Mouse (Mus musculus): ENCODE results near the gene Stat3. TPM values are rescaled to one million over a fixed set of nuclear protein-coding genes. Genes with fewer than 3 reads are reported as not detected.

Gene Stat3
- total and polyA plus RNA-seq, 3 experiments, result 35.9 to 69.2 (median 51.1) TPM

DNA sequence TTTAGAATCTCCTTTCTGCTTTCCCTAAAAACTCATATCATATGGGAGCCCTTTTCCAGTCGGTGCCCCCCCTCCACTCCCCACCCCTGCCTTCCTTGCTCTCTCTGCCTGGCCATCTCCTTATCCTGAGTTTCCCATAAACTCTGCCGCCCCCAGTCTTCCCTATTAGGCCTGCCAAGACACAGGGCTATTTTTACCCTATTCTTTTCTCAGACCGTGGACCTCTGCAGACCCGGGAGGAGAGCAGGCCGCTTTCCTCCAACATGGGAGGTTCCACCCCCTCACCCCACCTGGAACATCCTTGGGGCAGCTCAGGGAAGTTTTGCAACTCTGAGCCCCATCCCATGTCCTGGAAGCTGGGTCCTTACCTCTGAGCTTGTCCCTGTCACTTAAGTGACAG is 28.0 kb upstream of the Stat3 start:
- dilution Hi-C loops (cut with MboI; ENCODE audit: extremely low pct_ligation_motif_present, extremely low pct_unique_long_range_greater_than_20kb, low sequenced_read_pairs), result no loop called here
- H3K9ac ChIP-seq (ENCODE audit: insufficient read depth, low read depth), result no peak overlapping the region
- no peak overlapping the region for H3K4me2 ChIP-seq (ENCODE audit: insufficient read depth, low read depth, poor library complexity, severe bottlenecking)
- no peaks in the 10 kb centered on the region for H3K36me3 ChIP-seq (replicated peaks in 1 of 2; ENCODE audit: control insufficient read depth in 1 of 2, insufficient read depth in 1 of 2, low read length in 1 of 2)
- H3K4me3 ChIP-seq (replicated peaks in 1 of 3; ENCODE audit: low read depth in 2 of 3, low read length in 2 of 3, poor library complexity in 1 of 3), result no peak overlapping the region
- H3K9me3 ChIP-seq (replicated peaks; ENCODE audit: low read length), result peaks cover 10% of the 10 kb centered on the region
- no peaks in the 10 kb centered on the region for H3K79me2 ChIP-seq (replicated peaks; ENCODE audit: control insufficient read depth, extremely low read depth, insufficient read depth, poor library complexity, severe bottlenecking)
- in situ Hi-C loops (cut with MboI; ENCODE audit: low pct_ligation_motif_present, low pct_unique_long_range_greater_than_20kb, low sequenced_read_pairs), result no loop called here
- no peak overlapping the region for H3K27ac ChIP-seq (ENCODE audit: insufficient read depth, low read depth)
- peaks cover 9 to 12% of the 10 kb centered on the region in 2 experiments for H3K4me1 ChIP-seq (ENCODE audit: control insufficient read depth in 1 of 2, insufficient read depth in 2 of 2)
- DNase-seq (ENCODE audit: extremely low read depth), result no peak
- TF ChIP-seq POLR2A (IDR thresholded peaks at IDR 0.05; ENCODE audit: low read depth, low read length) (no peak), MYC (IDR thresholded peaks at IDR 0.05; ENCODE audit: low read depth, low read length) (no peak), SMC3 (IDR thresholded peaks at IDR 0.05; ENCODE audit: low read depth, low read length) (no peak)
- H3K27me3 ChIP-seq (replicated peaks), result peaks cover 16% of the 10 kb centered on the region

DNA sequence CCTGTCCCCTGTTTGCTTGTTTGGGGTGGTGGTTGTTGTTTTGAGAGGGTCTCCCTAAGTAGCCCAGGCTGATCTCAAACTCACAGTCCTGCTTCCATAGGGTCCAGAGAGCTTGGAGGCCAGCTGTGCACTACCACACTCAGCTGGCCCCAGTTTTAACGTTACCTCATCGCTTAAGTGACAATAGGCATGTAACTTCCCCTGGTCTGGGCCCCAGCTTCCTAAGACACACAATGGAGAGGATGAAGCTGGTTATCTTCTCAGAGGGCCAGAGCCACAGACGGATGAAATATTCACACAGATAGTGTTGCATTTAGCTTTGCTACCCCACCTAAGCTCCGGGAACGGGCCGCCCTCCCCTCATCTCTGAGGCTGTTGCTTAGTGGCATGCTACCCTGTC is 26.4 kb upstream of the Stat3 start:
- H3K4me3 ChIP-seq (replicated peaks in 1 of 3; ENCODE audit: low read depth in 2 of 3, low read length in 2 of 3, poor library complexity in 1 of 3), result no peak overlapping the region
- dilution Hi-C loops (cut with MboI; ENCODE audit: extremely low pct_ligation_motif_present, extremely low pct_unique_long_range_greater_than_20kb, low sequenced_read_pairs), result no loop called here
- no peaks in the 10 kb centered on the region for H3K36me3 ChIP-seq (replicated peaks in 1 of 2; ENCODE audit: control insufficient read depth in 1 of 2, insufficient read depth in 1 of 2, low read length in 1 of 2)
- no peak for TF ChIP-seq TBP (conservative IDR thresholded peaks at IDR 0.05; ENCODE audit: low read depth, low read length)
- no peak for TF ChIP-seq NRF1 (IDR thresholded peaks at IDR 0.05; ENCODE audit: low read depth, low read length)
- no peak for TF ChIP-seq EP300 (IDR thresholded peaks at IDR 0.05; ENCODE audit: low read length)
- TF ChIP-seq JUND (conservative IDR thresholded peaks at IDR 0.05; ENCODE audit: low read depth, low read length), result no peak
- no peak for TF ChIP-seq PAX5 (IDR thresholded peaks at IDR 0.05; ENCODE audit: low read length)
- no peak for TF ChIP-seq MEF2A (IDR thresholded peaks at IDR 0.05; ENCODE audit: borderline replicate concordance, low read depth, low read length)
- H3K79me2 ChIP-seq (replicated peaks; ENCODE audit: control insufficient read depth, extremely low read depth, insufficient read depth, poor library complexity, severe bottlenecking), result no peaks in the 10 kb centered on the region
- H3K9ac ChIP-seq (ENCODE audit: insufficient read depth, low read depth), result no peak overlapping the region
- in situ Hi-C loops (cut with MboI; ENCODE audit: low pct_ligation_motif_present, low pct_unique_long_range_greater_than_20kb, low sequenced_read_pairs), result no loop called here
- H3K4me1 ChIP-seq (ENCODE audit: control insufficient read depth in 1 of 2, insufficient read depth in 2 of 2), result peaks cover 9 to 12% of the 10 kb centered on the region in 2 experiments
- no peak overlapping the region for H3K27ac ChIP-seq (ENCODE audit: insufficient read depth, low read depth)
- H3K4me2 ChIP-seq (ENCODE audit: insufficient read depth, low read depth, poor library complexity, severe bottlenecking), result no peak overlapping the region
- peaks cover 10% of the 10 kb centered on the region for H3K9me3 ChIP-seq (replicated peaks; ENCODE audit: low read length)
- DNase-seq (ENCODE audit: extremely low read depth), result no peak
- H3K27me3 ChIP-seq (replicated peaks), result peaks cover 18% of the 10 kb centered on the region

DNA sequence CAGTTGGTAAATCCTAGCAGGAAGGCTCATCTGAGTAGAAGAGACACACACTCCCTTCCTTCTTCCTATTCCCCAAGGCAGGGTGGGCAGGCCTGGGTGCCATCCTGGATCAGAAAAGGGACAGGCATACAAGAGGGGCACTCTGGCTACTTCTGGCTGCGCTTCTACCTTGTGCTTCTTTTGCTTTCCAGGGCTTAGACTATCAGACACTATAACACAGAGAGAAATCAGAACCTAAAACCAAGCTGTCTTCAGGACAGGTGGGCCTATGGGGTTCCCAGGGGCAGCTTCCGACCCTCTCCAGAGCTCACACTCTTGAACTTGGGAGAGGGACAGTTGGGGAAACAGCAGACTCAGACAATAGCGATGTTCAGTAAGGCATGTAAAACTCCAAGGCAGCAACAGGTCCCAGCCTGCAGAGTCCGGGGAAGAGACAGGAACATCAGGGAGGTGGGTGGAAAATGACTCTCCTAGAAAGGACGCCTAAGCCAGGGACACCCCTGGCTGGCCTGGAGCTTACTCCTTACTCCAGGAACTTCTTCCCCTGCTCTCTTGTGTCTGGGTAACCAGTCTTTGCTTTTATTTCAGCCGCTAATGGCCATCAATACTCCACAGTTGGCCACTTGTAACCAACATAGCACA is 25.7 kb upstream of the Stat3 start:
- dilution Hi-C loops (cut with MboI; ENCODE audit: extremely low pct_ligation_motif_present, extremely low pct_unique_long_range_greater_than_20kb, low sequenced_read_pairs) (no loop called here), in situ Hi-C loops (cut with MboI; ENCODE audit: low pct_ligation_motif_present, low pct_unique_long_range_greater_than_20kb, low sequenced_read_pairs) (no loop called here)
- DNase-seq (ENCODE audit: extremely low read depth), result no peak
- no peak overlapping the region for H3K4me2 ChIP-seq (ENCODE audit: insufficient read depth, low read depth, poor library complexity, severe bottlenecking)
- peaks cover 18% of the 10 kb centered on the region for H3K27me3 ChIP-seq (replicated peaks)
- H3K36me3 ChIP-seq (replicated peaks in 1 of 2; ENCODE audit: control insufficient read depth in 1 of 2, insufficient read depth in 1 of 2, low read length in 1 of 2), result no peaks in the 10 kb centered on the region
- no peaks in the 10 kb centered on the region for H3K79me2 ChIP-seq (replicated peaks; ENCODE audit: control insufficient read depth, extremely low read depth, insufficient read depth, poor library complexity, severe bottlenecking)
- no peak overlapping the region for H3K9ac ChIP-seq (ENCODE audit: insufficient read depth, low read depth)
- TF ChIP-seq ELF1 (IDR thresholded peaks at IDR 0.05; ENCODE audit: low read depth, low read length) (no peak), MAZ (IDR thresholded peaks at IDR 0.05; ENCODE audit: low read depth, low read length) (no peak), GABPA (IDR thresholded peaks at IDR 0.05; ENCODE audit: insufficient replicate concordance, low read depth, low read length) (no peak), SMC3 (IDR thresholded peaks at IDR 0.05; ENCODE audit: low read depth, low read length) (no peak), USF1 (IDR thresholded peaks at IDR 0.05; ENCODE audit: low read depth, low read length) (no peak)
- no peak overlapping the region for H3K4me3 ChIP-seq (replicated peaks in 1 of 3; ENCODE audit: low read depth in 2 of 3, low read length in 2 of 3, poor library complexity in 1 of 3)
- H3K4me1 ChIP-seq (ENCODE audit: control insufficient read depth in 1 of 2, insufficient read depth in 2 of 2), result peaks cover 9 to 12% of the 10 kb centered on the region in 2 experiments
- H3K27ac ChIP-seq (ENCODE audit: insufficient read depth, low read depth), result no peak overlapping the region
- peaks cover 5% of the 10 kb centered on the region for H3K9me3 ChIP-seq (replicated peaks; ENCODE audit: low read length)

Measured in CH12.LX (cell line).